Mouse (Mus musculus) hindbrain, embryonic 16.5 days (tissue): ENCODE data around the gene Tubg1. TPM values are rescaled to one million over a fixed set of nuclear protein-coding genes. Genes with fewer than 3 reads are reported as not detected.

ENCODE experiments used
- ATAC-seq: fragments of 200-750 bp; cut with Nextera tagmentation; 2 replicates; pipeline ENCODE4 v1.8.0; 2017; ENCODE audit warnings: moderate TSS enrichment, moderate library complexity
- H3K27ac ChIP-seq: fragments of 300-500 bp; sonication (generic); 2 replicates; pipeline ENCODE4 v1.5.1; 2014; ENCODE audit warnings: low read depth, mild to moderate bottlenecking, control low read depth, low read length, moderate library complexity
- H3K27me3 ChIP-seq: fragments of 300-500 bp; sonication (generic); replicated peaks from 2 replicates; pipeline ENCODE4 v1.6.1; 2014; ENCODE audit warnings: low read length; ENCODE audit not compliant: control insufficient read depth, insufficient read depth
- H3K36me3 ChIP-seq: fragments of 300-500 bp; sonication (generic); 2 replicates; pipeline ENCODE4 v1.6.1; 2014; ENCODE audit warnings: mild to moderate bottlenecking, low read length, moderate library complexity, mixed read lengths; ENCODE audit not compliant: control insufficient read depth, insufficient read depth
- H3K4me1 ChIP-seq: fragments of 300-500 bp; sonication (generic); 2 replicates; pipeline ENCODE4 v1.6.1; 2014; ENCODE audit warnings: low read depth, low read length; ENCODE audit not compliant: control insufficient read depth, insufficient read depth
- H3K4me2 ChIP-seq: fragments of 300-500 bp; sonication (generic); 2 replicates; pipeline ENCODE4 v1.6.1; 2014; ENCODE audit warnings: mild to moderate bottlenecking, low read length, control low read depth, moderate library complexity
- H3K4me3 ChIP-seq: fragments of 300-500 bp; sonication (generic); 2 replicates; pipeline ENCODE4 v1.5.1; 2014; ENCODE audit warnings: mild to moderate bottlenecking, low read length, control low read depth, moderate library complexity
- H3K9ac ChIP-seq: fragments of 300-500 bp; sonication (generic); 2 replicates; pipeline ENCODE4 v1.6.1; 2014; ENCODE audit warnings: low read depth, mild to moderate bottlenecking, control low read depth, low read length, moderate library complexity
- H3K9me3 ChIP-seq: fragments of 300-500 bp; sonication (generic); 2 replicates; pipeline ENCODE4 v1.6.1; 2014; ENCODE audit warnings: mild to moderate bottlenecking, low read length, moderate library complexity; ENCODE audit not compliant: control insufficient read depth
- WGBS: fragments of 180-500 bp; shearing (Covaris S2); extraction: QIAGEN DNeasy Blood & Tissue Kit; methylation state at CpG from one replicate; pipeline ENCODE4 v1.1.7; 2014; 5-methylcytosine and 5-hydroxymethylcytosine counted together
- polyA plus RNA-seq: library from polyadenylated mRNA; unstranded; fragments of >200 nt; fragmentation: Nextera tagmentation; extraction: Ambion mirVana; gene quantifications from 2 replicates; pipeline ENCODE4 v1.2.1, GENCODE M21; 2015

The Tubg1 gene
- polyA plus RNA-seq: 79.6 and 80.2 TPM in 2 replicates

DNA sequence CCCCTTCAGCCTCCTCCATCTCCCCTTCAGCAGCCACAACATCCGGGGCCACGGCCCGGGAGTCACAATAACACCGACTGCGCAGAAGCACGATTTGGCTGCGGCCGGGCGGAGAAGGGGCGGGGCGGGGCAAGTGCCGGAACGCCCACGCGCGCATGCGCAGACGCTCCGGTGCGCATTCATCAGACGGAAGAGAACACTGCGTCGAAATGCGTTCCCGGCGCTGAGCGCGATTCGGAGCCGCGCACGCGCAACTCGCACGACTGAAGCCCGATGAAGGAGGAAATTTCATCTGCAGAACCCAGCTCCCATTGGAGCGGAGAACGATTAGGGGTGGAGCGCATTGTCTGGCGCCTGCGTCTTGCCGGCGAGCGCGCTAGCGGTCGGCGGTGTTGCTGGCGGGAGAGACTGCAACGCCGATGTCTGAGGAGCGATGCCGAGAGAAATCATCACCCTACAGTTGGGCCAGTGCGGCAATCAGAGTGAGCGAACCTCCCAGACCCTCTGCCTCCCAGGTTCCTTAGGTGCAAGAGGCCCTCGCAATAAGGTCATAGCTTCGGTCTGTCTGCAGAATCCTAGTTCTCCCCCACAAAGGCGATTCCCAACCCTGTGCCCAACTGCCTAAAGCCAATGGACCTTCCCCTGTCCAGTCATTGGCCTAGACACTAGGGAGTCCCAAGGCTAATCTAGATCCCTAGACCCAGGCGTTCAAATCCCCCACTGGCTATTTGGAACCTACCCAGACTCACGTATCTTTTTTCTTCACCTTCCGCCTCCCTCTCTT, at the start of gene Tubg1, which contains the start of gene Retreg3:
Tubg1 (plus strand) TSS at position 178 of the 784 bp plus-strand sequence.
Retreg3 (minus strand) TSS at position 133 of the 784 bp plus-strand sequence.
- Histone ChIP-seq H3K27me3 (no peaks in the 10 kb centered on the region), H3K9ac (peak within 1 kb of the TSS; percentile 99), H3K4me3 (peak within 1 kb of the TSS; percentile 99), H3K9me3 (no peaks in the 10 kb centered on the region), H3K4me1 (peaks cover 32% of the 10 kb centered on the region), H3K36me3 (no peaks in the 10 kb centered on the region; the same call in none of the 2 replicates), H3K27ac (peak within 1 kb of the TSS; percentile 93), H3K4me2 (peak within 1 kb of the TSS; percentile 95)
- peak; percentile 97 for ATAC-seq
- under 1% methylated on average over 61 of the region's 61 CpGs for WGBS

GRCm38 (mm10) chr11:101070189-101070527, 49.6 kb upstream of the Tubg1 start:
- under 1% methylated on average over 19 of the region's 36 CpGs for WGBS
- peak overlapping the region; percentile 94 for H3K9ac ChIP-seq
- peak overlapping the region; percentile 64 for H3K4me3 ChIP-seq
- H3K36me3 ChIP-seq: no peaks in the 10 kb centered on the region
- peak overlapping the region; percentile 77 for H3K4me2 ChIP-seq
- peaks cover 19% of the 10 kb centered on the region for H3K4me1 ChIP-seq
- ATAC-seq: peak; percentile 74
- peak overlapping the region; percentile 84 for H3K27ac ChIP-seq
- H3K27me3 ChIP-seq: no peaks in the 10 kb centered on the region
- H3K9me3 ChIP-seq: no peaks in the 10 kb centered on the region

GRCm38 (mm10) chr11:101070987-101071386, 48.8 kb upstream of the Tubg1 start:
- no peak for ATAC-seq
- H3K4me3 ChIP-seq: peak overlapping the region; percentile 64
- no peaks in the 10 kb centered on the region for H3K36me3 ChIP-seq
- H3K9ac ChIP-seq: no peak overlapping the region
- peaks cover 19% of the 10 kb centered on the region for H3K4me1 ChIP-seq
- H3K27me3 ChIP-seq: no peaks in the 10 kb centered on the region
- no peaks in the 10 kb centered on the region for H3K9me3 ChIP-seq
- 57% methylated on average over 6 of the region's 6 CpGs for WGBS
- no peak overlapping the region for H3K27ac ChIP-seq
- peak overlapping the region; percentile 77 for H3K4me2 ChIP-seq

GRCm38 (mm10) chr11:101071810-101072428, 47.8 kb upstream of the Tubg1 start:
- Histone ChIP-seq H3K27me3 (no peaks in the 10 kb centered on the region), H3K4me1 (peaks cover 16% of the 10 kb centered on the region), H3K4me3 (no peak overlapping the region), H3K4me2 (no peak overlapping the region), H3K27ac (no peak overlapping the region), H3K36me3 (no peaks in the 10 kb centered on the region), H3K9me3 (no peaks in the 10 kb centered on the region), H3K9ac (no peak overlapping the region)
- no peak for ATAC-seq
- 71% methylated on average over 14 of the region's 14 CpGs for WGBS

- Histone ChIP-seq H3K9ac (no peak within 1 kb of the TSS), H3K27ac (no peak within 1 kb of the TSS), H3K4me2 (no peak within 1 kb of the TSS), H3K4me3 (no peak within 1 kb of the TSS), H3K36me3 (no peaks in the 10 kb centered on the region), H3K9me3 (no peaks in the 10 kb centered on the region), H3K4me1 (peaks cover 7% of the 10 kb centered on the region), H3K27me3 (peaks cover 39% of the 10 kb centered on the region)
- WGBS: 66% methylated on average over 9 of the region's 9 CpGs
- no peak for ATAC-seq
Measured at GRCm38 (mm10) chr11:101078121-101078520, 41.6 kb upstream of the Tubg1 start, which contains the start of gene Hsd17b1. Hsd17b1 (plus strand) TSS chr11:101078411.

DNA sequence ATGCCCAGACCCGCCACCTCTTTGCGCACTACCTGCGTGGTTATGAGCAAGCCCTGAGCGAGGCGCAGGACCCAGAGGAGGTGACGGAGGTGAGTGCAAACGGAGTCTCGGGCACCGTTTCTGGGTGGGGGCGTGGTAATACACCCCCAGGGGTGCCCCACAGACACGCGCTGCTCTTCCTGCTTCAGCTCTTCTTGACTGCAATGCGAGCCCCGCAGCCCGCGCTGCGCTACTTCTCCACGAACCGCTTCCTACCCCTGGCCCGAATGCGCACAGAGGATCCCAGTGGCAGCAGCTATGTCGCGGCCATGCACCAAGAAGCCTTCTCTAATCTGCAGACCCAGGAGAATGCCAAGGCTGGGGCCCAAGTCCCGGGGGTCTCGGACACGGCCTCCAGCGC, 40.0 kb upstream of the Tubg1 start:
- H3K4me3 ChIP-seq: 0 out of 2 replicates have a peak overlapping the region, but pooled peaks have one; percentile 5

DNA sequence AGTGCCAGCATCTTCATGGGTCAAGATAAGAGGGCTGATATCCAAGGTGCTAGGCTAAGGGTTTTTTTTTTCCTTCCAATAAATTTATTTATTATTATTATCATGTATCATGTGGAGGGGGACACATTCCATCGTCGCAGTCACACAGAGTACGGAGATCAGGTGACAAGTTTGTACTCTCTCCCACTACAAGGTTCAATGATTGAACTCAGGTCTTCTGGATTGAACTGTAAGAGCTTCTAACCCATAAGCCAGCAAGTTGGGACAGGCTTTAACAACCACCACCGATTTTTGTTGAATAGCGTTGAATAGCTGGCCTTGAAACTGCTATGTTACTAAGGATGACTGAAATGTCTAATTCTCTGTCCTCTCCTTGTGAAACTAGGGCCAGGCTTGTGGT, 39.3 kb upstream of the Tubg1 start:
- Histone ChIP-seq H3K36me3 (no peaks in the 10 kb centered on the region; the same call in 1 of the 2 replicates), H3K4me1 (peaks cover 14% of the 10 kb centered on the region), H3K27me3 (peaks cover 39% of the 10 kb centered on the region), H3K9ac (no peak overlapping the region), H3K9me3 (no peaks in the 10 kb centered on the region), H3K27ac (no peak overlapping the region), H3K4me3 (no peak overlapping the region), H3K4me2 (no peak overlapping the region)
- ATAC-seq: no peak
- WGBS: 63% methylated on average over 5 of the region's 5 CpGs

More for the DNA sequence above, 40.0 kb upstream of the Tubg1 start:
- Histone ChIP-seq H3K36me3 (no peaks in the 10 kb centered on the region; the same call in 1 of the 2 replicates), H3K9ac (no peak overlapping the region), H3K4me2 (peak overlapping the region; percentile 16; the same call in 1 of the 2 replicates), H3K27me3 (peaks cover 39% of the 10 kb centered on the region), H3K27ac (no peak overlapping the region), H3K4me1 (peaks cover 14% of the 10 kb centered on the region), H3K9me3 (no peaks in the 10 kb centered on the region)
- ATAC-seq: no peak
- 4% methylated on average over 23 of the region's 27 CpGs for WGBS

DNA sequence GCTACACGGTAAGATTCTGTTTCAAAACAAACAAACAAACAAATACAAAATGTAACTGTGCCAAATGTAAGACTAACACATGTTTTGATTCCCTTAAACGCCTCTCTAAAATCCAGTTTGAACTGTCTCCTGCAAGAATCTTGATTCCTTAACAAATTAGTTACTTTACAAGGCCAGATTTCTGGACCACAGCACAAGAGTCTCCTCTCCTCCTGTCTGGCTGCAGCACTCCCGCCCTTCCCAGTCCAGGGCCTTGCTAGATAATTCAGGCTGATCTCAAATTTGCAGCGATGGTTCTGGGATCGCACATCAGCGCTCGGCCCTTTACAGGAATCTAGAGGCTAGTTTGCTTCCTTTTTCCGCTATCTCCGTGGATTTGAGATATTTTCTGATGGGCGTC, 38.1 kb upstream of the Tubg1 start:
- no peak for ATAC-seq
- Histone ChIP-seq H3K4me3 (peak overlapping the region; percentile 80), H3K4me1 (peaks cover 25% of the 10 kb centered on the region), H3K4me2 (peak overlapping the region; percentile 100), H3K9ac (peak overlapping the region; percentile 25), H3K27ac (peak overlapping the region; percentile 92), H3K27me3 (peaks cover 39% of the 10 kb centered on the region), H3K9me3 (no peaks in the 10 kb centered on the region), H3K36me3 (peaks cover 3% of the 10 kb centered on the region)
- 5% methylated on average over 10 of the region's 10 CpGs for WGBS
